Mouse (Mus musculus) testis, postnatal 14 days (tissue): ENCODE data around the gene Ovol2.
A peak's percentile ranks its signal among the peaks of the same experiment; 100 is the strongest.
"Not testable (repeated sequence)": the region's sequence is repeated elsewhere in the genome, so short reads cannot be mapped to it uniquely, and the experiment has no call there.

ENCODE experiments used
- DNase-seq: peaks from one replicate; pipeline ENCODE4 v3.0.0; 2021; ENCODE audit warnings: low spot score

Gene Ovol2

GRCm38 (mm10) chr2:144331401-144332302 lies at the start of gene Ovol2:
Gene Ovol2, minus strand, starts transcription at chr2:144332146.
- peak; percentile 38 for DNase-seq

GRCm38 (mm10) chr2:144381741-144382140 lies 49.8 kb upstream of the Ovol2 start:
- DNase-seq: no peak

- DNase-seq: no peak
These were observed 49.3 kb upstream of the Ovol2 start for GRCm38 (mm10) chr2:144381293-144381692.

GRCm38 (mm10) chr2:144375063-144375703 lies 43.2 kb upstream of the Ovol2 start:
- no peak for DNase-seq

DNA sequence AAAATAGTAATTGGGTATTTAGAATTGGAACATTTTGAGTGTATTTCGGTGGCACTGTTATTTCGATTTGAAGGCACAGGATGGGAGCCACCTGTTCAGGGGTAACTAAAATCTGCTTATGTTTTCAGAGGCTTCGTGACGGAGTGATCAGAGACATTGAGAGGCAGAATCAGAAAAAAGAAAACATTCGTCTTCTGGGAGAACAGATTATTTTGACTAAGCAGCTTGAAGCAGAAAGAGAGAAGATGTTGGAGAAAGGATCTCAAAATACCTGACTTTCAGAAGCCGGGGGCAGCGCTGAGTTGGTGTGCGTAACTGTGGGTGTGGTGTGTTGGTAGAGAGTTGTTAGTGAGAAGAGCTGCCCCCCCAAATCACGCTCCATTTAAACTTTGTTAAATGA lies 41.1 kb upstream of the Ovol2 start:
- no peak for DNase-seq

GRCm38 (mm10) chr2:144371566-144371965 lies 39.6 kb upstream of the Ovol2 start:
- DNase-seq: no peak

DNA sequence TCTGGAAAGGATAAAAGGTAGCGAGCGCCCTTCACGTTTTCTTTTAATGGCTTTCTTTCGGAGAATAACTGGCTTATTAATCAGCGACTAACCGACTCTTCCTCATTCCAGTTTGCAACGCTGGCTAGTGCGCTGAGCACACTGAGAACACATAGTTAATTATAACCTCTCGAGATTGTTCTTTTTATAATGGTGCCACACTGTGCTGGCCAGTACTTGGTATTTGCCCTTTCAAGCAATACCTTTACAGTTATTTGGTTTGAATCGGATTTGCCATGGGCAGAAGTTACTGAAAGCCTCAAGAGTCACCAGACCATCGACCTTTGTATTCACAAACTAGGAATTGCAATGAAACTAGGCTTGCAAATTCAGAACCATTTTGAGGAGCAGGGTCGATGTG lies 37.6 kb upstream of the Ovol2 start:
- no peak for DNase-seq

GRCm38 (mm10) chr2:144369020-144369421 lies 37.1 kb upstream of the Ovol2 start:
- peak; percentile 84 for DNase-seq

GRCm38 (mm10) chr2:144368400-144369019 lies 36.6 kb upstream of the Ovol2 start, which contains the start of the genes Kat14 and Pet117:
Gene Kat14, plus strand, starts transcription at chr2:144368983.
Gene Pet117, plus strand, starts transcription at chr2:144368996.
- DNase-seq: peak; percentile 96

- no peak for DNase-seq
These were observed 20.9 kb upstream of the Ovol2 start for GRCm38 (mm10) chr2:144352843-144353242.

DNA sequence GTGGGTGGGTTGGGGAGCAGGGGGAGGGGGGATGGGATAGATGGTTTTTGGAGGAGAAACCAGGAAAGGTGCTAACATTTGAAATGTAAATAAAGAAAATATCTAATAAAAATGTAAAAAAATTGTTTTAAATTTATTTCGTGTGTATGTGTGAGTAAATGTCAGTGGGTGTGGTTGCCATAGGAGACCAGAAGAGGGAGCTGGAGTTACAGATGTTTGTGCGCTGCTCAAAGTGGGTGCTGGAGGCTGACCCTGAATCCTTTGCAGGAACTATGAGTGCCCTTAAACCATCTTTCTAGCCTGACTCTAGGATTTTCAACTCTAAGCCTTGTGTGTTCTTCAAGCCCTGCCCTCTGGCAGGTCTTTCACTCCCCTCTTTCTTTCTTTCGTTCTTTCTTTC lies 16.6 kb upstream of the Ovol2 start:
- no peak for DNase-seq

GRCm38 (mm10) chr2:144343158-144343557 lies 11.2 kb upstream of the Ovol2 start:
- DNase-seq: no peak

DNA sequence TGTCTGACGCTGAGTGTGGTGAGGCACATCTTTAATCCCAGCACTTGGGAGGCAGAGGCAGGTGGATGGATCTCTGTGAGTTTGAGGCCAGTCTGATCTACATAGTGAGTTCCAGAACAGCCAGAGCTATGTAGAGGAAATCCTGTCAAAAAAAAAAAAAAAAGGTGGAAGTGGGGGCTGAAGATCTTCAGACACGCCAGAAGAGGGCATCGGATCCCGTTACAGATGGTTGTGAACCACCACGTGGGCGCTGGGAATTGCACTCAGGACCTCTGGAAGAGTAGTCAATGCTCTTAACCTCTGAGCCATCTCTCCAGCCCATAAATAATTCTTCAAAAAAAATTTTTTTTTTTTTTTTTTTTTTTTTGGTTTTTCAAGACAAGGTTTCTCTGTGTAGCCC lies 6.2 kb upstream of the Ovol2 start:
- DNase-seq: not testable (repeated sequence)

DNA sequence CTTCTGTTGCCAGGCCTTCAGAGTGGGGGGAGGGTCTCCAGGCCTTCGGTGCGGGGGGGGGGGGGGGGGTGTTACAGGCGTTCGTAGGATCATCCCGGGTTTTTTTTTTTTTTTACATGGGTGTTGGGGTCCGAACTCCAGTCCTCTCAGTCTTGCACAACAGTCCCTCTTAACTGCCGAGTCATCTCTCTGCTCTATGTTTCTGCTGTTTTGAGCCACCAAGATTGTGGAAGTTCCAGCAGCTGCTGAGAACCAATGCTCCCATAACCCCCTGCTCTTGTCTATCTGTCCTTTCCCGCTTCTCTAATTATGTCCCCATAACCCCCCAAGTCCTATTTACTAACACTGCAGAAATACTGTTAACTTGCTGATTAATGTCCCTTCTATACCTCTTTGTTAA lies 5.8 kb upstream of the Ovol2 start:
- DNase-seq: no peak

DNA sequence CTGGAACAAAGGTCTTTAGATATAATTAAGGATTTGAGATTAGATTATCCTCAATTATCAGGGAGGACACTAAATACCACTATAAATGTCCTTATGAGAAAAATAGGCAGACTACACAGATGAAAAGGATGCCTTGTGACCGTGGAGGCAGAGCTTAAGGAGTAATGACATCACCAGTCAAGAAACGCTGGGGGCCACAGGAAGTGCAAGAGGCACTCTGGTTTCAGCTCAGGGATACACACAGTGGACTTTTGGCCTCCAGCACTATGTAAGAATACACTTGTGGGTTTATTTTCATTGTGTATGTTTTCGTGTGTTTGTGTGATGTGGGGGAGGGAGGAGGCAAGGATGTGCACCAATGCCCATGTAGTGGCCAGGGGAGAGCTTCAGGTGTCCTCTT lies 5.3 kb upstream of the Ovol2 start:
- no peak for DNase-seq

DNA sequence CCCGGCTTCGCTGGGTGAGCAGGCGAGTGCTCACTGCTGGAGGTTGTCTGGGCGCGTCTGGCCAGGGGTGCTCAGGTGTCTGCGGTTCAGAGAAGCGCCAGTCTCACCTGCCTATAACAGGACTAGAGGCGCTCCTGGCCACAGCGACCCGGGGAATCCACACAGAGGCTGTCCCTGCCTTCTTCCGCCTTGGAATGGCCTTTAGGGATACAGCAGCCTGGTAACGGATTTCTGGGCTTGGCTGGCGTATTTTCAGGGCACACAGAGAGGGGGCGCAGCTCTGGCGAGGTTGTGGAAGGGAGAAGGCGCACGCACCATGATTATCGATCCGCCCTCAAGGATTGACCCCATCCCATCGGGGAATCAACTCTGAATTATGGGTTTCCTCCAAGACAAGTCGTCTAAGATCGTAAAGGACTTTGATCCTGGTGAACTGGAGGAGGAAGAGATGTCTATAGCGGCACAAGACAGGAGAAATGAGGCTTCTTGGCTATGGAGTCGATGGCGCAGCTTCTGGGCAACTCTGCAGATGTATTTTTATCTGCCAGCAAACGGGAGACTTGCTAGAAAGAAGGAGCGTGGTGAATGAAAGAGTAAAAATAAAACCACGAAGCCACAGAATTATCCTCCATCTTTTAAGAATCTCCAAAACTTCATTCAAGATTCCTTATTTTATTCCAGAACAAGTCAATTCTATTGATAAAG lies 1.3 kb upstream of the Ovol2 start:
- DNase-seq: peak; percentile 40

DNA sequence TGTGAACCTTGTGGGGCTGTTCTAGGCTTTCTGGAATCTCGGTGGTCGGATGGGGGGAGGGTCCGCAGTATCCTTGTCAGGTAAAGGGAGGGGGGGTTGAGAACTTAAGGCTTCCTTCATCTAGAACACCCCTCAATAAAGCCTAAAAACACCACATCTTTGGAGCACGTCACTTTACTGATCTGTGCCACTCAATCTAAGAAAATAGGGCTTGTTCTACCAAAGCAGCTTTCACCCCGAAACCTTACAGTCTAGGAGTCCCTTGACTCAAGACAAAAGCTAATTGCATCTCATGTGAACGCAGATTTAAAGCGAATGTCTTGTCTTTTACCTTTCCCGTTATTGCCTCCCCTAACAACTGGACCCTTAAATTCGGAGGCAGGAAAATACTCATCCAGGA lies 540 bp upstream of the Ovol2 start:
- DNase-seq: no peak

- peak; percentile 12 for DNase-seq
These were observed 980 bp downstream of the Ovol2 start for GRCm38 (mm10) chr2:144330960-144331371.

GRCm38 (mm10) chr2:144330352-144330959 lies 1.5 kb downstream of the Ovol2 start:
- no peak for DNase-seq

- no peak for DNase-seq
These were observed 2.0 kb downstream of the Ovol2 start for GRCm38 (mm10) chr2:144329937-144330336.

GRCm38 (mm10) chr2:144329451-144329850 lies 2.5 kb downstream of the Ovol2 start:
- no peak for DNase-seq

GRCm38 (mm10) chr2:144324218-144324617 lies 7.7 kb downstream of the Ovol2 start:
- DNase-seq: no peak
